Mouse (Mus musculus) lung, postnatal 0 days (tissue): ENCODE results near the gene Chchd6. TPM values are rescaled to one million over a fixed set of nuclear protein-coding genes. Genes with fewer than 3 reads are reported as not detected.
A peak's percentile ranks its signal among the peaks of the same experiment; 100 is the strongest.

Experiments used
- ATAC-seq: fragments of 200-750 bp; cut with Nextera tagmentation; 2 replicates; pipeline ENCODE4 v1.8.0; 2017; ENCODE audit warnings: moderate library complexity
- DNase-seq: peaks from one replicate; pipeline ENCODE4 v3.0.0-alpha.2; 2016; ENCODE audit warnings: low spot score
- H3K27ac ChIP-seq: fragments of 300-500 bp; sonication (generic); 2 replicates; pipeline ENCODE4 v1.5.1; 2014; ENCODE audit warnings: antibody characterized with exemption, mild to moderate bottlenecking, low read length, mixed read lengths
- H3K27me3 ChIP-seq: fragments of 300-500 bp; sonication (generic); replicated peaks from 2 replicates; pipeline ENCODE4 v1.6.1; 2014; ENCODE audit warnings: low read length, mixed read lengths; ENCODE audit not compliant: insufficient read depth
- H3K36me3 ChIP-seq: fragments of 300-500 bp; sonication (generic); 2 replicates; pipeline ENCODE4 v1.6.1; 2014; ENCODE audit warnings: low read length, mixed read lengths; ENCODE audit not compliant: insufficient read depth
- H3K4me1 ChIP-seq: fragments of 300-500 bp; sonication (generic); 2 replicates; pipeline ENCODE4 v1.6.1; 2014; ENCODE audit warnings: antibody characterized with exemption, low read depth, low read length, mixed read lengths; ENCODE audit not compliant: insufficient read depth
- H3K4me2 ChIP-seq: fragments of 300-500 bp; sonication (generic); replicated peaks from 2 replicates; pipeline ENCODE4 v1.6.1; 2014; ENCODE audit warnings: low read depth, mild to moderate bottlenecking, low read length, moderate library complexity, mixed read lengths
- H3K4me3 ChIP-seq: fragments of 300-500 bp; sonication (generic); 2 replicates; pipeline ENCODE4 v1.5.1; 2014; ENCODE audit warnings: low read depth, low read length
- H3K9ac ChIP-seq: fragments of 300-500 bp; sonication (generic); replicated peaks from 2 replicates; pipeline ENCODE4 v1.6.1; 2014; ENCODE audit warnings: low read depth, mild to moderate bottlenecking
- H3K9me3 ChIP-seq: fragments of 300-500 bp; sonication (generic); 2 replicates; pipeline ENCODE4 v1.6.1; 2016; ENCODE audit warnings: low read length, mixed read lengths
- CTCF ChIP-seq: IDR thresholded peaks from 2 replicates; pipeline ENCODE4 v1.5.1; 2016; ENCODE audit warnings: antibody characterized with exemption, mild to moderate bottlenecking
- EP300 ChIP-seq: IDR thresholded peaks from 2 replicates; pipeline ENCODE4 v1.6.1; 2016; ENCODE audit warnings: antibody characterized with exemption, mild to moderate bottlenecking, control low read depth
- WGBS: fragments of 180-500 bp; shearing (Covaris S2); extraction: QIAGEN DNeasy Blood & Tissue Kit; methylation state at CpG from one replicate; pipeline ENCODE4 v1.1.7; 2014; 5-methylcytosine and 5-hydroxymethylcytosine counted together
- polyA plus RNA-seq: library from polyadenylated mRNA; unstranded; fragments of >200 nt; fragmentation: Nextera tagmentation; extraction: Ambion mirVana; gene quantifications from 2 replicates; pipeline ENCODE4 v1.2.1, GENCODE M21; 2015

Chchd6 gene
- polyA plus RNA-seq, 1 experiment from 2014 or later = 25.0 TPM

DNA sequence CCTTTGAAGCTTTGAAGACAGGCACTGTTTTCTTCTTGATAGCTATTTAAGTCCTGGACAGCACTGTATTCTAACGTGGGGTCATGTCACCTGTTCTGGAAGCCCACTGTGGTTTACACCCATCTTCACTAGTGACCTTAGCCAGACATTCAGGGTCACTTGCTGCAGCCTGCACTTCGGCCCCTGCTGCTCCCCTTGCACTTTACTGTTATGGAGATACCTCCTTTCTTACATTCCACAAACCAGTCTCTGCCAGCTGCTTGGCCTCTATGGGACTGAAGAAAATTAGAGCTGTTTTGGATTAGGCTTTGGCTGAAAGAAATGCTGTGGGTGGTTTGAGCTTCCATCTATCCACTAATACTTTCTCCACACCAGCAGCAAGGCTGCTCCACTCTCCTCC lies 86.7 kb downstream of the Chchd6 start:
- Histone ChIP-seq H3K27me3 (no peaks in the 10 kb centered on the region), H3K9me3 (no peaks in the 10 kb centered on the region), H3K4me3 (no peak overlapping the region), H3K4me1 (no peaks in the 10 kb centered on the region), H3K36me3 (no peaks in the 10 kb centered on the region), H3K27ac (no peak overlapping the region), H3K9ac (no peak overlapping the region), H3K4me2 (no peak overlapping the region)
- WGBS = 64% methylated on average over 2 of the region's 2 CpGs
- TF ChIP-seq CTCF (no peak), EP300 (no peak)
- ATAC-seq = no peak
- no peak for DNase-seq

DNA sequence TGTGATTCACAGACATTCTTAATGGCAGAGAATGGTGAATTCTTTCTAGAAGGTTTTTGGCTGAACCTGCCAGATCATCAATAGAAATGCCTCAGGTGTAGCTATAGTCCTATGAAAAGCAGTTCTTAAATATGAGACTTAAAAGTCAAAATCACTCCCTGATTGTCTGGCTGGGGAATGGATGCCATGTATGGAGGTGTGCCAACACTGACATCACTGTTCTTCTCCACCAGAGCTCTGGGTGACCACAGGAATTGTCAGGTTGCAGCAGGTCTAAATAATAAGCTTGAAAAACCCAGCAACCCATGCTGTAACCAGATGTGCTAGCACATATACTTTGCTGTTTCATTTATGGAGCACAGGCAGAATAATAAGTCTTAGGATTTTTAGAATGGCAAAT lies 87.2 kb downstream of the Chchd6 start:
- ATAC-seq = no peak
- TF ChIP-seq CTCF (no peak), EP300 (no peak)
- H3K27me3 ChIP-seq = no peaks in the 10 kb centered on the region

DNA sequence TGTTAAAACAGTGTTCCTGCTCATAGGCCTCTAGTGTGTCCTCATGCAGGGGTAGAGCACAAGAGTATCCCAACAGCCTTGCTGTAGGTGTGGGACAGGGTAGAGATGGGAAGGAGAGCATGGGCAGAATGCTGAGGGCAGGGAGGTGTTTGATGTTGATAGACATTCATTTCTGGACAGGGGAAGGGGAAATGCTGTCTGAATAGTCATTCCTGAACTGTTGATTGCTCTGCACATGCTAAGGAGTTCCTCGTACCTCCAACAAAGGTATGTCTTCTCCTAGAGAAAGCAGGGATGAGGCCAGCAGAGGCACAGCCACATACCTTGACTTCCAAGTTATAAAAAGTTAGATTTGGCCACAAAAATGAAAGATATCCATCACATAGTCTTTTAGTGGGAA lies 95.5 kb downstream of the Chchd6 start:
- Histone ChIP-seq H3K36me3 (no peaks in the 10 kb centered on the region), H3K27me3 (no peaks in the 10 kb centered on the region), H3K9me3 (no peaks in the 10 kb centered on the region), H3K27ac (no peak overlapping the region), H3K4me1 (peaks cover 11% of the 10 kb centered on the region; the same call in 1 of the 2 replicates), H3K9ac (no peak overlapping the region), H3K4me2 (no peak overlapping the region), H3K4me3 (no peak overlapping the region)
- TF ChIP-seq CTCF (no peak), EP300 (no peak)
- no peak for ATAC-seq
- 91% methylated on average over 1 of the region's 1 CpGs for WGBS
- no peak for DNase-seq

More for the DNA sequence above, 87.2 kb downstream of the Chchd6 start:
- Histone ChIP-seq H3K4me3 (no peak overlapping the region), H3K9me3 (no peaks in the 10 kb centered on the region), H3K4me1 (no peaks in the 10 kb centered on the region), H3K36me3 (no peaks in the 10 kb centered on the region), H3K27ac (no peak overlapping the region), H3K9ac (no peak overlapping the region), H3K4me2 (no peak overlapping the region)
- no peak for DNase-seq

DNA sequence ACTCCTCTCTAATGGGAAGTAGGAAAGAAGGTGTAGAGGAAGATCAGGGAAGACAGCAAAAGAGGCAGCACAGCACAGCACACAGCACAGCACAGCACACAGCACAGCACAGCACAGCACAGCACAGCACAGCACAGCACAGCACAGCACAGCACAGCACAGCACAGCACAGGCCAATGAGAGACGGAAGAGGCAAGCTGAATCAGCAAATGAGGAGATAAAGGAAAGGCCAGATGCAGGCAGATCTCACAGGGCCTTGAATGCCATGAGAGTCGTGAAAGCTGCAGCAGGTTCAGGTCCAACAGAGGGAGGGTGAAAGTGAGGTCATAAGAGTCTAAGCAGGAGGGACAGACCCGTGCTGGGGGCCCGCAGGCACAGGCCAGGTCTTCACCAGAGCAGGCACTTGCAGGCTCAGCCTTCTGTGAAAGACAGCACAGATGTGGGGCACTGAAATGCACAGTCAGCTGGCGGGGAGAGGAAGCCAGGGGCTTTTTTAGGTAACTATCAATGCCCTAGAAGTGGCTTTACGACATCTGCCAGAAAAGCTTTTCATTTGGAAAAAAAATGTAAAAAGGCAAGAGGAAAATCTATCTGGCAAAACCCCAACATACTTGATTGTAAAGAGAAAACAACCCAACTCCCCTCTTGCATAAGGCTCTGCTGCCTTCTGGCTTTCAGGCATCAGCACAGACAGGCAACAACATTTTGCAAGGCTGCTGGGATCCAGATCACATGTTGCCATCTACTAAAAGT lies 96.5 kb downstream of the Chchd6 start:
- WGBS = 34% methylated on average over 6 of the region's 6 CpGs
- DNase-seq (peak; percentile 90), ATAC-seq (peak; percentile 71)
- no peak for TF ChIP-seq EP300
- TF ChIP-seq CTCF = peak; percentile 47
- no peak overlapping the region for H3K9ac ChIP-seq
- H3K36me3 ChIP-seq = no peaks in the 10 kb centered on the region
- no peak overlapping the region for H3K4me3 ChIP-seq
- H3K4me1 ChIP-seq = peaks cover 11% of the 10 kb centered on the region; the same call in 1 of the 2 replicates
- no peaks in the 10 kb centered on the region for H3K9me3 ChIP-seq
- H3K27me3 ChIP-seq = no peaks in the 10 kb centered on the region
- no peak overlapping the region for H3K4me2 ChIP-seq
- H3K27ac ChIP-seq = 0 out of 2 replicates have a peak overlapping the region, but pooled peaks have one; percentile 43

DNA sequence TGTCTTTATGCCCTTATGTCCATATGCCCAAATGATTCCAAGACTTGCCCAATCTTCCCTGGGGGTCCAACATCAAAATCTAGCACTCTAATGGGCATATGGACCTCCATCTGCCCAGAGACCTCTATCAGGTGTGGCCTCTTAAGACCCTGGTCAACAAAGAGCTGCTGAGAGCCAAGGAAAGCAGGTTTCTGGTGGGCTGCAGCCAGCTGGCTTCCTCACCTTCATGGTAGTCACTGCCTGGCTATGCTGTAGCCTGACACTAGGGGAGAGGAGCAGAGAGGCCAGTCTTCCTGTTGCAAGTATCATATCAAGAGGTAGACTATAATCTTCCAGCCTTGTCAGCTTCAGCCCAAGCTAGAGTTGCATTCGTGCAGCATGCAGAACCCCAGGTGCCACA lies 98.5 kb downstream of the Chchd6 start:
- Histone ChIP-seq H3K27ac (no peak overlapping the region), H3K4me2 (no peak overlapping the region), H3K27me3 (no peaks in the 10 kb centered on the region), H3K9me3 (no peaks in the 10 kb centered on the region), H3K36me3 (no peaks in the 10 kb centered on the region), H3K4me1 (peaks cover 11% of the 10 kb centered on the region; the same call in 1 of the 2 replicates), H3K4me3 (no peak overlapping the region), H3K9ac (no peak overlapping the region)
- ATAC-seq (no peak), DNase-seq (no peak)
- TF ChIP-seq EP300 (no peak), CTCF (no peak)
- WGBS = 88% methylated on average over 1 of the region's 1 CpGs

DNA sequence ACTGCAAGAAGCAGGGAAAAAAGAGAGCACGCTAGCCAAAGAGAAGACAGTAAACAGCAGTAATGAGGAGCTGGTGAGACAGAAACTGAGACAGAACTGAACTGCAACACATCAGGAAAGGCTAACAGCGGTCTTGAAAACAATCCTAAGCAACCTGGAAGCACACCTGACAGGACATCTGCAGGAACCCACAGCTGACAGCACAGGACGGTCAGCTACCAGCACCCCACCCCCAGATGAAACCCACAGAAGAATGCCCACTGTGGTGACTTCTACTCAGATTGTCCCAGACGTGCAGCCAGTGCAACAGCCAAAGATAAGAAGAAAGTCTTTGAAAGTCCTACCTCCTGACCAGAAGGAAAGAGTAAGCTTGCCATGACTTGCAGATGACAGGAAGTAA lies 103.1 kb downstream of the Chchd6 start:
- no peaks in the 10 kb centered on the region for H3K27me3 ChIP-seq
- no peak for ATAC-seq

More for the DNA sequence above, 103.1 kb downstream of the Chchd6 start:
- Histone ChIP-seq H3K4me3 (no peak overlapping the region), H3K27ac (no peak overlapping the region), H3K4me2 (no peak overlapping the region), H3K9ac (no peak overlapping the region), H3K4me1 (no peaks in the 10 kb centered on the region), H3K36me3 (no peaks in the 10 kb centered on the region), H3K9me3 (no peaks in the 10 kb centered on the region)
- no peak for TF ChIP-seq CTCF
- no peak for TF ChIP-seq EP300
- WGBS = 64% methylated on average over 4 of the region's 4 CpGs
- no peak for DNase-seq
